Mouse (Mus musculus): Measurements from ENCODE around the gene Fmo3. TPM values are rescaled to one million over a fixed set of nuclear protein-coding genes. Genes with fewer than 3 reads are reported as not detected.

Fmo3 gene
- total RNA-seq (2015) (not detected in 2 replicates), total RNA-seq (2017) (not detected in 2 replicates)

DNA sequence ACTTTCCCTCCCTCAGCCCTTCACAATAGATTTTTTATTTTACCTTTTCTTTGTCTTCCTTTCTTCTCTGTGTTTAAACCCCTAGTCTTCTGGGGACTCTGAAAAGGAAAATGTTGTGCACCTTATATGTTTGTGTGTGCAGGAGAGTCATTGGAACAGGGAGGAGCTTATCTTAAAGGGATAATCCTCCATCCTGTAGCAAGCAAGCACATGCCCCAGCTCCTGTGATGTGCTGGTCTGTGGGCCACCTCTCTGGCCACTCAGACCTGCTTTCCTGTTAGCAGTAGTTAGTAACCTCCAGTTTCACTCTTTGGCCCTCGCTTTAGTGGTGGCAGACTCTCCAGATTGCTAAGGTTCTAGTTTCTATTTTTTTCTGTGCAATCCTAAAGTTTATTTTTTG lies at the start of gene Fmo3:
Fmo3 (minus strand) TSS at position 101 of the 400 bp plus-strand sequence.
- ATAC-seq (replicated peaks; ENCODE audit: poor library complexity) = no peak

DNA sequence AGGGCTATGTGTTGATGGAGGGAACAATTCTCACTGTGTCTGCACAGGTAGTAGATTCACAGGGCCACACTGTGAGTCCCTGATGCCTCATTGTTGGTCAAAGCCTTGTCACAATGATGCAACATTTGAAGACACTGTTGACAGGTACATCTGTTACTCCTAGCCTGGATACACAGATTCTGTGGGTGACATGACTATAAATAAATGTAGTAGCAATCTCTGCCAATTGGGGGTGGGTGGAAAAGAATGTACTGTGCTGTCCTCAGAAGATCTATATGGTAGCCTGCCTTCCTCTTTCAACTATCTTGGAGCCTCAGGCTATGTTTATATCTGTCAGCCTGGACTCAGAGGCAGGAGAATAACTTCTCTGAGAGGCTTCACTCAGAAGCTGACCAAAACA lies 38.7 kb upstream of the Fmo3 start:
- no peak for ATAC-seq (replicated peaks; ENCODE audit: poor library complexity)

DNA sequence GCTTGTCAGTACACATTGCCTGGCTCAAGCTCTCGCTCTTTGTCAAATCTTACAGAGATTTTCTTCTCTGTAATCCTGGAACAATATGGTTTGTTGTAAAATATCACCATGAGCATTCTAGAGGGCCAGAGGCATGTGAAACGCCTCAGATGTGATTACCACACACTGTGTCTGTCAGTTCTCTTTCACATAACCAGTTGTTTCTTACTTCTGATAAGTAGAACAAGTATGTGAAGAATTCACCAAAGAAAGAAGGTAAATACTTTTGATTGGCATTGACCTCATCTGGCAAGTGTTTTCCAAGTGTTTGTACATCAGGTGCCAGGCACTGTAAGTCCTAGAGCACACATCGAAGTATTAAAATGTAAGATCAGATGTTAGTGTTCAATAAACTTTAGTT lies 24.9 kb upstream of the Fmo3 start:
- ATAC-seq (replicated peaks; ENCODE audit: poor library complexity) = no peak

DNA sequence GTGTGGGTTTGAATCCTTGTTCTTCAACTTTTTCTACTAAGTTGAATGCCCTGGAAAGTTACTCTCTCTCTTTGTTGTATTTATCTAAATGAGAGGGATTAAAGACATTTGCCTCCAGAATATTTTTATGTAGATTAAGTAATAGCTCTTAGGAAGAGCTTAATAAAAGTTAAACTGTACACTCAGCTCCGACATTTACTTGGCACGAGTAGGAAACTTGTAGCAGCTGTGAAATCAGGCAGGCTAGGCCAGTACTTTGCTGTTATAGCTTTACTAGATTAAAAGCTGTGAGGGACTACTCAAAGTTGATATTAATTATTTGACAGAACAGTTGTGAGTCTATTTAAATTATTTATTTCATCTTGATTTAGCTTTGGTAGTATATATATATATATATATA lies 19.2 kb upstream of the Fmo3 start:
- no peak for ATAC-seq (replicated peaks; ENCODE audit: poor library complexity)

DNA sequence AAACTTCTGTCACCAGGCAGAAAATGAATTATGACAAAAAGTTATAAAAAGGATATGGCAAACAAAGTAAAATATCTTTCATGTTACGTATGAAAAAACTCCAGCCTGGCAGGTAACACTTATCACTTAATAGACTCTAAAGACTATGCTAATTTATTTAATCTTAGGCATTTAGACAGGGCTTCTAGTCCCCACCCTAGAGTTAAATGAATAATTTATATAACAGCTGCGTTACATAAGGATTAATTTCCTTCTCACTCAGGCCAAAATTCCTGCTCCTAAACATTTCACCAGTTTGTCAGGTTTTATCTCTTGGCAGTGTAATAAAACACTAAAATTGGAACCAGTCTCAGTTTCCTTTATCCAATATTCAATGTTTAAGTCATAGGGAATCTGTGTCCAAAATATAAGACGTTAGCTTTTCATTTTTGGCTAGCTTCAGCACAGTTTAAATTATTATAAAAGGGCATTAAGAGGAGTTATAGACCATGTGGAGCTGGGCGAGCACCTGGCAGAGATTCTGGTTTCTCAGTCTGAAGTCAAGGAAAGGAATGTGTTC lies 17.0 kb upstream of the Fmo3 start:
- ATAC-seq (replicated peaks; ENCODE audit: poor library complexity) = no peak

DNA sequence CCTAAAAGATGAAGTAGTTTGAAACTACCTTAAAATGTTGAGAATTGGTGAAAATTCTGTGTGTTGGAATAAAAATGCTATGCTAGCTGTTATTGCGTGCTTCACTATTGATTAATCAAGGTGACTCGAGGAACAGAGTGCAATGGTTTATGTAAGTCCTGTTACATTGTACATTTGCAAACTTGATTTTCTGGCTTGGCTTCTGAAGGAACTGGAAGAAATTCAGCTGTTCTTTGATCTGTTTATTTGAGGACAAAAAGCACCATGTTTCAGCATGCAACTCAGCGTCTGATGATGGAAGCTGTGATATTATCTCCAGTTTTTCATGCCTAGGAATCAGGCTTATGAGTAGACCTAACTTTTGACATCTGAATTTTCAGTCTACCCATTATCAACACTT lies 3.2 kb upstream of the Fmo3 start:
- ATAC-seq (replicated peaks; ENCODE audit: poor library complexity) = no peak

DNA sequence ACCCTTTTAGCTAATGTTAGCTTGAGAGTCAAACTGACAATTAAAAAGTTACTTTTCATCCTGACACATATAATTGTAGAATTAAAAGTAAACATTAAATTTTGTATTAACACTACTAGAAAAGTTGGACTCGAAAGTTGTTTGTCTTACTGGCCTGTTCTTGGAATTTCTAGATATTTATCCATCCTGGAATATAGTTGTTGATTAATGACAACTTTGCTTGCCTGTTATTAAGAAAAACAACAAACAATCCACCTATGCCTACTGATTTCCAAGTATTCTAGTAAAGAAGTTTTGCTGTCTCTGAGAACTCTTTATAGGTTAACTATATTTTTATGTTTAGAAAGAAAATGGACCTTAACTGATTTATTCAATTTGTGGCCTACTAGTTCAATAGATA lies 2.4 kb upstream of the Fmo3 start:
- ATAC-seq (replicated peaks; ENCODE audit: poor library complexity) = no peak

DNA sequence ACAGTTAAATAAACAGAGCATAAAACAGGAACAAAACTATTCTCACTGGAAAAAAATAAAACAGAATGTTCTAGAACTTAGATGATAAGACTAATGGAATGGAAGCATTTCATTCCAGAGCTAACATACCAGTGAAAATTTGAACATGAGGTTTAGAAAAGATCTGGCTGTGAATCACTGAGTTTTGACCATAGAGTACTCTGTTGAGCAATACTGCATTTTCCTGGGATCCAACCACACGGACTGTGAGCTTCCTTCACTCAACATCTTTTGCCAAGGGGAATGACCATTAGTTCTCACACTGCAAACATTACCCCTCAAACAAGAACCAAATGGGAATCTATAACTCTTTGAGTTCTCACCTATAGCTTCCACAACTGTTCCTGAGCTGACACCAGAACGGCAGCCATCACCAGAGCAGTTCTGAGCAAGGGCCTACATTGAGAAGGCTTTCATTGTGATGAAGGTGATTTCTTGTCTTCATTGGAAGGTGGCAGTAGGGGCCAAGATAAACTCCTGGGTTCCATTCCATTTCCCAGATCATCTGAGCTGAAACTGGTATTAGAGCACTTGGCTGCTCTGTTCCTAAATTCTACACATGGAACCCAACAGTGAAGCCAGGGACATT lies 1.9 kb upstream of the Fmo3 start:
- no peak for ATAC-seq (replicated peaks; ENCODE audit: poor library complexity)

DNA sequence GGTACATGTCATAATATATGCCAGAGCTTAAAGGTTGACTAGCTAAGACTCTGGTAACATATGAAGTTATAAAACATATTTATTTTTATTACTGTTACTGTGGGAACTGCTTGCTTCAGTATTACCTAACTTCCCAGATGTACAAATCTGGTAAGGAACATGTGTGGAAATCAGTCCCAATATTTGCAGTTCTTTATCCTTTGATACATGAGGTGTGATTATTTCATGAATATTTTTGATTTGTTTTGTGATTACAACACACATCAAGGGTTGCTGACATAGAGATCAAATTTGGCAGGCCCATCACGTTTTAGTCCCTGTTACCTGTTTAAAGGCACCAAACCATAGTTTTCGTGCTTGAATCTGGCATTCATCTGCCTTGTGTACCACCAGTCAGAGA lies 20.8 kb downstream of the Fmo3 start:
- no peak for ATAC-seq (replicated peaks; ENCODE audit: poor library complexity)

DNA sequence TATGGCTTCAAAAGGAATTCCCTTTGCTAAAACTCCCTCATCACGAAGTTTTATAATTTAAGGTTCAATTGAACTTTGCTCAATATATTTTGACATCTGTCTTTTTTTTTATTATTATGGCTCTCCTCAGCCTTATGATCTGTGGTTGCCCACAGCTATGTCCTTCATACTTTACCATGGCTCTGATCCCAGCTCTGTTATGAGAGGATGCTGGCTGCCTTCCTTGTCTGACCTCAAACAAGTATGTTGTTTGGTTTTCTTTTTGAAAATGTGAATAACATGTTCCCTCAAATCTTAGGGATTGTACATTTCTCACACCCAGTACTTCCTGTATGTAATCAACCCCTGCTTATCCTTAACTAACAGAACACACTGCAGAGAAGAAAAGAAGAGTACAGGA lies 26.9 kb downstream of the Fmo3 start:
- ATAC-seq (replicated peaks; ENCODE audit: poor library complexity) = no peak

DNA sequence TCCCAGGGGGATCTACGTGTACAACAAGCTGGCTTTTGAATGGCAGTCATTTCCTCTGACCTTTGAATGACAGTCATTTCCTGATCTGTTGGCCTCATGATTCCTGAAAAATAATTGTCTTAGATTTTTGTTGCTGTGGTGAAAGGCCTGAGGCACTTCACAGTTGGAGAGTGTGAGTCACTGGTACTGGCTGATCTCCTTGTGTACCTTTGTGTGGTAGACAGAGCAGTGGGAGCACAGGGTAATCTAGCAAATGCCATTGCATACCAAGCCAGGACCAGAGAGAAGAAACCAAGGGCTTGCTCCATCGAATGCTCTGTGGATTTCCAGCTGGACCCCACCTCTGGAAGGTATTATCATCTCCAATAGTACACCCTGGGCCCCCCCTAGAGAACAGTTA lies 31.2 kb downstream of the Fmo3 start:
- ATAC-seq (replicated peaks; ENCODE audit: poor library complexity) = no peak

DNA sequence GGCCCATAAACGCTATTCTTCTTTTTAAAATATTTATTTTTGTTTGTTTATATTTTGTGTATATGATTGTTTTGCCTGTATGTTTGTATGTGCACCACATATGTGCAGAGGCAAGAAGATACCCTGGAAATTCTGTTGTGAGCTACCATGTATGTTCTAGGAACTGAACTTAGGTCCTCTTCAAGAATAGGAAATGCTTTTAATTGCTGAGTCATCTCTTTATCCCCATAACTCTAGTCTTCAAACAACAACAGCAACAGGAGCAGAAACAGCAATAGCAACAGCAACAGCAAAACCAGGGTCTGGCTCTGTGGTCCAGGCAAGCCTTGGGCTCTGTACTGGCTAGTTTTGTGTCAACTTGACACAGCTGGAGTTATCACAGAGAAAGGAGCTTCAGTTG lies 34.6 kb downstream of the Fmo3 start:
- ATAC-seq (replicated peaks; ENCODE audit: poor library complexity) = no peak

DNA sequence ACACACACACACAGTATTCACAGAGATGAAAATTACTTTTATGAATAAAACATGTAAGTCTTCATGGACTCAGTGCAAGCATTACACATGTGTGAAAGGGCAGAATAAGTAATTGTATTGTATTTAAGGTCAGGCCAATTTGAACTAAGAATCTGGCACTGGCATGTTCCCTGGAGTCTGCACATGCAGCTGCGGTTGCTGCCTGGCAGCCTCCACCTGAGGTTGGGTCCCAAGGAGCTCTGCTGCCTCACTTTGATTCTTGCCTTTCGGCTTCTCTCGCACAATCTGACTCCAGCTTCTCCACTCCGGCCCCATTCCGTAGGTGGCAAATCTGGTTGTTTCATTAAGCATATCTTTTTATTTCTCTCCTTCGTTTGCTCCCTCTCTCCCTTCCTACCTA lies 36.4 kb downstream of the Fmo3 start:
- ATAC-seq (replicated peaks; ENCODE audit: poor library complexity) = no peak

DNA sequence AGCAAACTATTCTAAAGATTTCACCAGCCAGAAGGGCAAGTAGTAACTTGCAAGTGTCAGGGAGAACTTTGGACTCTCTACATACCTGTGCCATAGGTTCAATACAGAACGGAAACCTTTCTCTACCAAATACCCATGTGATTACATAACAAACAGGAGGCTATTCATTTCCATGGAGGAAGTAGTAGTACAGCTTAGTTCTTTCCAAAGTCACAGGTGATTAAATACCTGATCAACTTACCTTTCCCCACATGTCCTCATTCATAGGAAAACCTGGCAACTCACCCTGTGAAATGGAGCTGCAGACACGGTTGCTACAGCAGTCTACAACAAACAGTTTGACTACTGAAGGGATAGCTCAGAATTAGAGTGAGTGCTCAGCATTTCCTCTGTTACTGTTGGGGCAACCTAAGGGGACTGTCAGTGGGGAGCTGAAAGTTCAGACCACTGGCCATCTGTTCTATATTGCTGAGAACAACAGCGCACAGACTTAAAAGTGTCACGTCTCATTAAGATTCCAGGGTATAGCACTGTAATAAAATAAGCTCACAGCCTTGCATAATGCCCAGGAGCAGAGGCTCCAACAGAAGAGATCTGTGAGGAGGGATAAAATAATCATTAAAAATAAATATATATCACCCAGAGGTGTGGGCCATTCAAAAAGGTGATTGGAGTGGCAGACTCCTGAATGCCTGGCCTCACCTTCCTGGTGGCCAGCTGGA lies 37.3 kb downstream of the Fmo3 start:
- no peak for ATAC-seq (replicated peaks; ENCODE audit: poor library complexity)

DNA sequence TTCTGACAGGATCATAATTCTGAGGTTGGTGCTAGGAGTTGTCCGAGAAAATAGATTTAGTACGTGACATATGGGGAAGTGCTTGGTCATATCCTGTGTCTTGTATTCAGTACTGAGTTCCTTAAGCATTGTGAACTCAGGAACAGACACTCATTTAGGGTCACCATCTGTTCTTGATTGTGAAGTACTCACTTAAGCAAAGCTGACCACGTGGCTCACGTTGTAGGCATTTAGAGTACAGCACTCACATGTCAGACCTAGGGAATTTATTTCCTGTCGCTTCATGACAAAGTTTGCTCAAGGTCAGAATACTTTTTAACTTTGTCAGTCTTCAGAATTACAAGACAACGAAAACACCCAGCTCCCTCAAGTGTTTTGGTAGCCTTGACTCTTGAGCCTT lies 40.6 kb downstream of the Fmo3 start:
- 0 out of 2 replicates have a peak, but pooled peaks have one; percentile 26 for ATAC-seq (replicated peaks; ENCODE audit: poor library complexity)

DNA sequence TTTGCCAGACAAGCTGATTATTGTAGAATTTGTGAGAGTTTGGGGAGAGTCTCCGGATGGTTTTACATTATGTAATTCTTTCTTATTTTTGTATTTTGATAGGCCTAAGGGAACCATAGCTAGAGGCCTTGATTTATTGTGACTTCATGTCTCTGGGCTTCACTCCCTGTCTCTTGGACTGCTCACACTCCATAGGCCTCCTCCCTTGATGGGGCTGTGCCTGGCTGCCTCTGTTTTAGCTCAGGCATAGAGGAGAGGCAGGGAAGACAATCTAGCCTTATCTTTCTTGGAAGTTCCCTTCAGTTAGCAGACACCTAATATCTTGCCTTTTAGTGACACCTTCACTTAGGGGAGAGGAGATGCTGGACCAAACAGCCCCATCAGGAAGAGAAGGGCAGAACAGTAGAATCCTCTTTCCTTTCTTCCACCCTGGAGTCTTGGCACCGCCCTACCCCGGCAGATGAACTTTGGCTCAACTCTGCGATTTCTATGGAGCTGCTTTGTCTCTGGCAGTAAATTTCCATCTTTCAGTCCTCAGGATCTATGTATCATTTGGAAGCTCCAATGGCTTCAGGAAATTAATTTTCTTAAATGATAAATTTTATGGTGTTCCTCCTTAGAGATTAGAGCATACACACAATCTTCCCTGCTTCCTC lies 45.5 kb downstream of the Fmo3 start:
- no peak for ATAC-seq (replicated peaks; ENCODE audit: poor library complexity)

DNA sequence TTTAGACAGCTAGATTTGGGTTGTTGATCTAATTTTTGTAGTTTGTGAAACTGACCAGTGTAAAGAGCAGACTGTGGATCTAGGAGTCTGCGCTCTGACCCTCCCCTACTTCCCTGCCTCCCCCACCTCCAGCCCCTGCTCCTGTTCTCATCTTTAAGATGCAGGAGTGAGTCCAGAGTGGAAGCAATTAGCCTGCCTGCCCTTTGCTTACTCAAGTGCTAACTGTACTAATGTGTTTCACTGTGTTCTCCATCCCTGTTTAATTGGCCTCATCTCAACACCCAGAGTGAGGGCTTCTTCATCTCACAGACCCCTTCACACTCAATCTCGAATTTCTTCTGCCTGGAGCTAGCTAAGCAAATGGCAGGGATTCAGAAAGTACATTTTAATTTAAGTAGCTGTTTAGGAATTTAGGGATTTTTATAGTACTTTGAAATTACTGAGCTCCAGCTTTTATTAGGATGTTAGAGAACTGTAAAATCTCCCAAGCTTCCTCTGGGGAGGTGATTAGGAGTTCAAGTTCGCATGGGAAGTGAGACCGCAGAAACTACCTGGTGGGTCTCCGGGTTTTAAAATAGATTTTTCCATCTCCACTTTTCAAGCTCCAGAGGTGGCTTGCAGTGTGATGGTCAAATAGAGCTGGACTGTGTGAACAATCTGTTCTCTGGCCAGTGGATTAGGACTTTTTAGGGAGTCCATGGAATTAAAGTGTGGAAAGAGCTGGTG lies 46.2 kb downstream of the Fmo3 start:
- no peak for ATAC-seq (replicated peaks; ENCODE audit: poor library complexity)

DNA sequence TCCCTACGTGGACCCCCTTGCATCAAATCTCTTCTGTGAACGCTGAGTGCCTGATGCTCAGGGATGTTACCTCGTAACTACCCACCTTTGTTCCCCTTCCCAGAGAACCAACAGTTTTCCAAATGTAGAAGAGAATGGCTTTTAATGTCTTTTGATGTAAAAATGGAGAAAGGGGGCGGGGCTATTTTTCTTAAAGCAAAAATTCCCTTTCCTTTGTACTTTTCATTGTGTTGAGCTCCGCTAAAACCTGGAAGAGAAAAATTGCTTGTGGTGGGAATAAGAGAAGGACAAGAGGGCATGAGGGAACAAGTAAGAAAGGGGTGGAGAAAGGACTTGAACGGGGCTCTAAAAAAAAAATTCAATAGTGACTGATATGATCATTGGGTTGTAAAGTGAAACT lies 46.9 kb downstream of the Fmo3 start, which contains the start of gene Fmo6:
Fmo6 (minus strand) TSS at position 101 of the 400 bp plus-strand sequence.
- no peak for ATAC-seq (replicated peaks; ENCODE audit: poor library complexity)

DNA sequence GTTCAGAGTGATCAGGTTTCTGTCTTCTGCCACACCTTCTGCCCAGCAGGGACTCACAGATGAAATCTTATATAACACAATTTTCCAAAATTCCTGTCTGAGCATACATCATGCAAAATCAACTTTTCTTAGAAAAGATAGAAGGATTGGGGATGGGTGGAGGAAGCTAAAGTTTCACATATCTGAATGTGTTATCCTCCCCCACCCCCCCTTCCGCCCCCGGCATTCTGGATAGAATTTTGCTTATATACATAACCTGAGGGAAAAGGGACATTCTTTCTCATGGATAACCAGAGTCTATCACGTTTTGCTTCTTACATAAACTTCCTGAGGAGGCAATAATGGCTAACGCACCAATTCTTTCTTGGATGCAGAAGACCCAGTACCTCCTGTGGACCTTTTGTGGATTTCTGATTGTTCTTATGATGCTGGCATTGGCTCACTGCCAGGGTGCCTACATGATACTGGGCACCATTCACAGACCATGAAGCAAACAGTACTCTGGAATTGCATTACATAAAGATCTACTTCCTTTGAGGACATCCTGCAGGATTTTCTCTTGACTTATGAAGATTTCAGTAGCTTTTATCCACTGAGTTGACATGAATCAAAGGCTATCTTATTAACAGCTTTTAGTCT lies 49.8 kb downstream of the Fmo3 start:
- ATAC-seq (replicated peaks; ENCODE audit: poor library complexity) = no peak

DNA sequence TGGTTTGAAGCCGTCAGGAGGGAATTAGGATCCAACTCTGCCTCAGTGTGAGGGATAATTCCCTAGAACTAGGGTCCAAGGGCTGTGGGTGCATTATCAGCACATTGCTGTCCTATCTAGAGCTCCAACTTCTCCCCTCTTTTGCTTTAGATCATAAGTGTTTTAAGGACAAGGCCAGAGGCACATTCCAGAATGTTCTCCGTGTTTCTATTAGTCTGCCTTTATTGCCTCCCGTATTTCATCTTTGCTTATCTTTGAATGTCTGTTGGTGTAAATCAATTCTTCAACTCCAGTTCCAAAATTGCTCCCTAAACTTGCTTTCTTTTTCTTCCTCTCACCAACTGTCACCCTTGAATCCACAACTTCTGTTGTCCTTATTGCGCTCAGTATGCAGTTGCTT lies 51.9 kb downstream of the Fmo3 start:
- no peak for ATAC-seq (replicated peaks; ENCODE audit: poor library complexity)

DNA sequence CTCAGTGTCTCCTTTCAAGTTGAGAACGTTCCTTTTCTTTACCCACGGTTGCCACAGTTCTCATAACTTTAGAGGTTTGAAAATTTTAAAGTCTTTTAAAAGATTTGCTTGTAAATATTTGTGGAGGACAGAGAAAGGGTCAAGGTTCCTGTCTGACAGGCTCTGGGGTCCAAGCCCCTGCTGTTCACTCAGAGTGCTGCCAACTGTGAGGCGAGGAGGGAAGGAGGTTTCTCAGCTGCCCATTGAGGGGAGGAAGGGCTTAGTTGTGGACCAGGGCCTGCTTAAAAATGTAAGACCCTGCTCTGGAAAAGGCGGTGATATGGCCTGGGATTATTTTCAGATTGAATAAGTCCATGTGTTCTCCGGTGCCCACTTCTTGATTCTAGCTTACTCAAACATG lies 52.4 kb downstream of the Fmo3 start:
- no peak for ATAC-seq (replicated peaks; ENCODE audit: poor library complexity)

Measured in megakaryocyte progenitor cell, adult 5-6 weeks (primary cell).